Mouse (Mus musculus): ENCODE results near the gene Tlr5.

The Tlr5 gene

DNA sequence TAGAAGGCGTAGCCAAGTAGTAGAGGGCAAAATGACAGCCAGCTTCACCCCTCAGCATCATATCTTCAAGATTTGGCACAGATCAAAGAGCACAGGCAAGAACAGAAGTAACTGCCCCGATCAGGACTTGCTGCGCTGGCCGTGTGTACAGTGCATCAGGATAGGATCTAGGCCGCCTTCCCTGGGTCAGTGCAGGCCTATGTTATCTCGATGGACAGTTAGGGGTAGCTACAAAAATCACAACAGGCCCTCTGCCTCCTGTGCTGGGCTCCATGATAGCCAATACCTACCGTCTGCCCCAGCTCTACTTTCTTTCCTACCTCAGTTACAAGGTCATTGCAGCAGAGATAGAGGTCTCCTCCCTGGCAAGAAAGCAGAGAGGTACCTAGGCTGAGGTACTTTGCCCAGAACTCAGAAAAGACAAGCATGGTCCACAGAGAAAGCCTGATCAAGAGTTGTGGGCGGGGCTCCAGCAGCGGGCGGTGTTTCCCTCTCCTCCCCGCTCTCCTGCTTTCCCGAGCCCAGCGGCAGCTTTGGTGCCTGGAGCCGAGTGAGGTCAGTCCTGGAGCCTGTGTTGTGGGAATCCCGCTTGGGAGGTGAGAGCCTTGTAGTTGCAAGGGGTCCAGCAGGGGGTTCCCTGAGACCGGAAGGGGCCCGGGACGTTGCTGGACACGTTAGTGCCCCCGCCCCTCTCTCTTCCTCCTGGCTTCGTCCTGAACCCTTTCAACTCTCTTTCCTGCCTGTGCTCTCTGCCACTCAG, at the start of gene Tlr5:
Tlr5 (plus strand) TSS at position 502 of the 760 bp plus-strand sequence.
- DNase-seq (ENCODE audit: low read depth, low spot score) = peak; percentile 53

DNA sequence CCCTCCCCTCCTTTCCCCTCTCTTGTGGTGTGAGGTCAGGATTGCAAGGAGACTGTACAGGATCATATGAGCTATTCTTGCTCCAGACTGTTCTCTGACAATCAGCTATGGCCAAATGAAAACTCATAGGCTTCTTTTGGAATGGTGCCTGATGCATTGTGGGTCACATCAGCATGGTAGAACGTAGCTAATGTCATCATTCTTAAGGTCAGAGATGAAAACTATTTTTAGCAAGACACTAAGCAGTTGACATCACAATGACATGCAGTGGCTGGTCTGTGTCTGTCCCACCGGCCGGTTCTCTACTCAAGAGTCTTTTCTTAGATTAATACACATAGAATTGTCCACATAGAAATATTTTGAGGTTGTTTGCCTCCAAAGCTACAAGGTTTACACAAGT, 48.9 kb upstream of the Tlr5 start:
- DNase-seq (ENCODE audit: low read depth, low spot score) = no peak

GRCm38 (mm10) chr1:182908050-182909036, 46.2 kb upstream of the Tlr5 start:
- peak; percentile 30 for DNase-seq (ENCODE audit: low read depth, low spot score)

GRCm38 (mm10) chr1:182909066-182909465, 45.5 kb upstream of the Tlr5 start:
- DNase-seq (ENCODE audit: low read depth, low spot score) = no peak

- no peak for DNase-seq (ENCODE audit: low read depth, low spot score)
Measured at GRCm38 (mm10) chr1:182909596-182909995, 45.0 kb upstream of the Tlr5 start.

- DNase-seq (ENCODE audit: low read depth, low spot score) = no peak
Measured at GRCm38 (mm10) chr1:182912591-182912990, 42.0 kb upstream of the Tlr5 start.

GRCm38 (mm10) chr1:182914121-182914908, 40.3 kb upstream of the Tlr5 start:
- DNase-seq (ENCODE audit: low read depth, low spot score) = no peak

DNA sequence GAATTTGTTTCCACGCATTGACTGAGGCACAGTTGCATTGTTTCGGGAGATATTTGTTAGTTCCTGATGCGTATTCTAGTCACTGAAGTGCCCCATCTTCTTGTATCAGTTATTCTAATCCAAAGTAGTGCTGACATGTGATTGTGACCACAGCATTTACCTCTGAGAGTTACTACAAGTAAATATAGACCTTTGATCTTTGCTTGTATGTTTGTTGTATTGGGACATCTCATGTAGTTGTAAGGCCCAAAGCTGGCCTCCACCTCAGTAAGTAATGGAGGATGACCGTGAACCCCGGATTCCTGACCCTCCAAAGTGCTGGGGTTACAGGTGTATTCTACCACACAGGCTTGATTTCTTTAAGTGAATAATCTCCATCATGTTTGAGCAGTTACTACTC, 38.4 kb upstream of the Tlr5 start:
- no peak for DNase-seq (ENCODE audit: low read depth, low spot score)

- no peak for DNase-seq (ENCODE audit: low read depth, low spot score)
Measured at GRCm38 (mm10) chr1:182918718-182919346, 35.8 kb upstream of the Tlr5 start.

DNA sequence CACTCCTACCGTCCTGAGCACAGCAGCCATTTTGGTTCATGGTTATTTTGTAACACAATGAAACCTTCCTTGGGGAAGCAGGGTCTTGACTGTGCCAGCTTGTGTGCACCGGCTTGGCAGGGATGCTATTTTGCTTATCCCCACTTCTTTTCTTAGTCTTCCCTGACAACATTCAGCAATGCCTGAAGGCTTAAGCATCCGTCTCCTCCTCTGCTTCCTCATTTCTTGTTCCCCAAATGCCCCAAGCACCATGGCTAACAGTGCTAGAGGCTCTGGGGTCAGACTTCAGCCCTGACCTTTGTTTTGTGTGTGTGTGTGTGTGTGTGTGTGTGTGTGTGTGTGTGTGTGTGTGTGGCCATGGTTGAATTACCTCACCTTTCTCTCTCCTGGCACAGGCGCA, 31.8 kb upstream of the Tlr5 start:
- DNase-seq (ENCODE audit: low read depth, low spot score) = peak; percentile 7

GRCm38 (mm10) chr1:182926465-182926864, 28.1 kb upstream of the Tlr5 start:
- DNase-seq (ENCODE audit: low read depth, low spot score) = no peak

DNA sequence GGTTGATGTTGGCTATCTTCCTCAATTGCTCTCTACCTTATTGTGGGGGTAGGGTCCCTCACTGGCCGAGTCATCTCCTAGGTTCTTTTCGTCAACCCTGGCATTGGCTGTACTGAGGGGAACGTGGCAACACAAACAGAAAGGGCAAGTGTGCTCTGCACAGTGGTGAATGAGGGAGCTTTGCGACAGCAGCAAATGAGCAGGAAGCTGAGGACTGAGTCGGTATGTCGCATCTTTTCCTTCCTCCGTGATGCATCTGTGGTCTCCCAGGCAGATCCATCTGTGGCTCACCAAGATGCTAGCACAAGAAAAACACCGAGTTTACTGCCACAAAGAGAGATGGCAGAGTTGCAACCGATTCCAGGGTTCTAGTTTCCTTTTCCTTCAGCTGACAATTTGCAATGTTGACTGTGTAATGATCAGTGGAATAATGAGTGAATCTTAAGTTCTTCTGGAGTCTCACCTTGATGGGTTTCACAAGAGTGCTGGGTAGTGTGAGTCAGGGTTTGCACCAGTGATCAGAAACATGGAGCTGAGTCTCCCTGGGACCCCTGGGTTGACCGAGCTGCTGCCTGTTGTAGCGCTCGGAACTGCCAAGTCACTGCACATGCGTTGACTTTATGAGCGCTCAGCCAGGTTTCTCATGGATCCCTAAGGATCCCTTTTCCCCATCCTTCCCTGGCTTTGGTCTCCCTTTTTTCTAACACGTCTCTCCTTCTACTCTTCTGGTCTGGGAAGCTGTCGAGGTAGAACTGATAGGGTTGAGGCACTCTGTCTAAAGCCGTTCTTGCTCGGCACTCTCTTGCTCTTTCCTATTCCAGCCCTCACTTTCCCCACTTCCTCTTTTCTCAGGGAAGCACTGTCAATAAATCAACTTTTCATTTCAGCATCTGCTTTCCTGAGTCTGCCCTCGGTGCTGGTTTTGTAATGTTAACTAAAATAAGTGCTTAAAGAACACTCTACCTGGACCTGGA, 26.4 kb upstream of the Tlr5 start:
- DNase-seq (ENCODE audit: low read depth, low spot score) = no peak

- no peak for DNase-seq (ENCODE audit: low read depth, low spot score)
Measured at GRCm38 (mm10) chr1:182935469-182935868, 19.1 kb upstream of the Tlr5 start.

- no peak for DNase-seq (ENCODE audit: low read depth, low spot score)
Measured at GRCm38 (mm10) chr1:182937486-182938120, 17.0 kb upstream of the Tlr5 start.

DNA sequence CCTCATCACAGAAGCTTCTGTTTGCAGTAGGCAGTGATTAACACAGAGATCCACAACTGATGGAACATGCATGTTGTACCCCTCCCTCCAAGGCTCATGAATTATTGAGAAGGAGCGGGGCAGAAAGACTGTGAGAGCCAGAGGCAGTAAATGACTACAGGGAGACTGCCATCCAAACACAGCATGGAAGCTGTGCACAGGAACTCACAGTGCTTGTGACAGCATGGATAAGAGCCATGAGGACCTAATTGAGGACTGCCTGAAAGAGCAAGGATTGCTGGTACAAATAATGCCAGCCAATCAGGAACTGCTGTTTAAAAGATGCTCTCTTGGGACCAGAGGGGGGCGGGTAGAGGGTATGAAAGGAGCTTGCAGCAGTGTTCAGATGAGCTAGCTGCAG, 12.7 kb upstream of the Tlr5 start:
- no peak for DNase-seq (ENCODE audit: low read depth, low spot score)

DNA sequence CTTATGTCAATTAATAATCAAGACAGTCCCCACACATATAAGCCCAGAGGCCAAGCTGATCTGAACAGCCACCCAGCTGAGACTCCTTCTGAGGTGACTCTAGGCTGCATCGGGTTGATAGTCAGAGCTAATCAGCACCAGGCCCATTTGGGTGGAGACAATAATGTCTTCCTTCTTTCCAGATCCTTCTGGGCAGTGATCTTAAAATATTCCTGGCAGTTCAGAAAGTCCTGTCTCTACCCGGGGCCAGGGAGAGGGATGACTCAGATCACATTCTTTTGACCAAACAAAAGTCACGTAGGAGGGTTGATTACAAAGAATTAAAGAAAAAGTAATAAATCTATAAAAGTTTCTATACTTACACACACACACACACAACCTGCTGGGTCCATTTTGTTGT, 10.7 kb upstream of the Tlr5 start:
- no peak for DNase-seq (ENCODE audit: low read depth, low spot score)

DNA sequence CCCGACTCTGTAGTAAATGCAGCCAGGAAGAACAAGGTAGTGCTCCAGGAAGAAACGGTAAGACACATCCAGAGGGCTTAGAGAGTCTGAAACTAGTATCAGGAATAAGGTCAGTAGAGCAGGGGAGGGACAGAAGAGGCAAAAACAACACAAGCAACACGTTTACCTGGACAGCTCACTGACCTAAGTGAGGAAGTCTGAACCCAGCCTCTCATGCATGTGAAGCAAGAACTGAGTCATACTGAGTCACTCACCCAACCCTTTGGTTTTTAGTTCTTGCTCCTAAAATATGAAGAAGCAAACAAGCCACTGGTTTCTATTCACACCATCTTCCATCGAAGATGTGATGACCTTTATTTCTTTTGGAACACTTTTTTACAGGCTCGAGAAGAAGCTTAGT, 9.9 kb upstream of the Tlr5 start:
- DNase-seq (ENCODE audit: low read depth, low spot score) = no peak

DNA sequence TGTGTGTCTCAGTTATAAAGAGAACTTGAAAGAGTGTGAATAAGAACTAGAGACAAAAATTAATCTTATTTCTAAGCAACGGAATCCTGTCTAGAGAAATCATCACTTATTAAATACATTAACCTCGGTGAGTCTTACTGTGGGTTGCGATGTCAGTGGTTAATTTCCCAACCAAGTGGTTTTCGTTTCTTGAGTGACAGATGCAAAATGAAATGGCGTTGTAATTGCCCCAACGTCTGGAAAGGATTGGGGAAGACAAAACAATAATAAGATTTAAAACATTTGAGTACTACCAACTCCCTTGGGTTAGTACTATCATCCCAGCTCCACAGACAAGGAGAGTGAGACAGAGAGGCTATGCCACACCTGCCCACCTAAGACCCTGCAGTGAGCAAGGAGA, 9.0 kb upstream of the Tlr5 start:
- no peak for DNase-seq (ENCODE audit: low read depth, low spot score)

DNA sequence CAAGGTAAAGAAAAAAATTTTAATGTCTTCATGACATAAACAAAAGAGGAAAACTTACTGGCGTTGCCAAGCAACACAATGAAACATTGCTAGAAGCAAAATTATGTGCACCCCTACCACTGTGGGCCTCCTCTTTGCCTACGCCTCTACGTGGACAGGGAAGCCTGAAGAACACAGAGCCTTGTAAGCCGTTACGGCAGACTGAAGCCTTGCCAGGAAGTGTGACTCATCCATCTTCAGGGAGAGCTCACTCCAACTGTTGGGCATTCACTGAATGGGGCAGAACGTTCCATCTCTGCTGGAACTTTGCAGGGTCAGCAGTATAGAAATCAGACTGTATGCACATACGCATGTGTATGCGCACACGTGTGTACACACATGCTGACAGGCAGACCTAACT, 3.3 kb upstream of the Tlr5 start:
- no peak for DNase-seq (ENCODE audit: low read depth, low spot score)

GRCm38 (mm10) chr1:182953165-182953564, 1.4 kb upstream of the Tlr5 start:
- no peak for DNase-seq (ENCODE audit: low read depth, low spot score)
